Mouse (Mus musculus): ENCODE measurements around the gene 9230102O04Rik.

9230102O04Rik gene

GRCm38 (mm10) chr2:9884533-9885216 lies 4.7 kb downstream of the 9230102O04Rik start:
- DNase-seq: no peak

GRCm38 (mm10) chr2:9883803-9884532 lies 5.4 kb downstream of the 9230102O04Rik start:
- no peak for DNase-seq

- peak in 1 of 2 experiments; percentile 38 for DNase-seq
Observed at GRCm38 (mm10) chr2:9882926-9883802, 6.2 kb downstream of the 9230102O04Rik start.

- peak; percentile 56 to 61 for DNase-seq
Observed at GRCm38 (mm10) chr2:9882371-9882925, 6.9 kb downstream of the 9230102O04Rik start.

GRCm38 (mm10) chr2:9881611-9882023 lies 7.7 kb downstream of the 9230102O04Rik start:
- no peak for DNase-seq

- peak; percentile 25 to 39 for DNase-seq
Observed at GRCm38 (mm10) chr2:9881051-9881591, 8.2 kb downstream of the 9230102O04Rik start, which contains the start of gene 4930412O13Rik. TSS of gene 4930412O13Rik (plus strand) at chr2:9881252.

- DNase-seq: no peak
Observed at GRCm38 (mm10) chr2:9880271-9880670, 9.1 kb downstream of the 9230102O04Rik start.

- DNase-seq: peak; percentile 95 to 96
Observed at GRCm38 (mm10) chr2:9879493-9879892, 9.8 kb downstream of the 9230102O04Rik start.

- no peak for DNase-seq
Observed at GRCm38 (mm10) chr2:9879092-9879491, 10.2 kb downstream of the 9230102O04Rik start.

- DNase-seq: peak; percentile 70 to 80
Observed at GRCm38 (mm10) chr2:9878564-9879081, 10.7 kb downstream of the 9230102O04Rik start.

GRCm38 (mm10) chr2:9877966-9878563 lies 11.3 kb downstream of the 9230102O04Rik start:
- DNase-seq: no peak

- peak; percentile 34 to 39 for DNase-seq
Observed at GRCm38 (mm10) chr2:9877326-9877690, 12.0 kb downstream of the 9230102O04Rik start.

GRCm38 (mm10) chr2:9876621-9877325 lies 12.6 kb downstream of the 9230102O04Rik start:
- no peak for DNase-seq

GRCm38 (mm10) chr2:9875676-9876357 lies 13.5 kb downstream of the 9230102O04Rik start:
- DNase-seq: no peak

GRCm38 (mm10) chr2:9875220-9875619 lies 14.1 kb downstream of the 9230102O04Rik start:
- no peak for DNase-seq

- DNase-seq: no peak
Observed at GRCm38 (mm10) chr2:9874467-9875219, 14.7 kb downstream of the 9230102O04Rik start.

GRCm38 (mm10) chr2:9873757-9874156 lies 15.6 kb downstream of the 9230102O04Rik start:
- DNase-seq: no peak

GRCm38 (mm10) chr2:9872682-9873081 lies 16.7 kb downstream of the 9230102O04Rik start:
- DNase-seq: no peak

GRCm38 (mm10) chr2:9871798-9872197 lies 17.5 kb downstream of the 9230102O04Rik start:
- no peak for DNase-seq
